Mouse (Mus musculus): ENCODE results near the gene Pdk1. TPM values are rescaled to one million over a fixed set of nuclear protein-coding genes. Genes with fewer than 3 reads are reported as not detected.
"Not testable (repeated sequence)": the region's sequence is repeated elsewhere in the genome, so short reads cannot be mapped to it uniquely, and the experiment has no call there.

The Pdk1 gene
- total RNA-seq, 1 experiment from 2014 or later = 108 TPM

- ATAC-seq (replicated peaks in 1 of 2; ENCODE audit: insufficient read depth in 1 of 2, low FRiP score in 2 of 2, low TSS enrichment in 1 of 2, low read depth in 1 of 2, poor library complexity in 2 of 2, severe bottlenecking in 2 of 2) = no peak
These were observed 32.1 kb downstream of the Pdk1 start for GRCm38 (mm10) chr2:71905154-71905553.

- not testable (repeated sequence) for ATAC-seq (replicated peaks in 1 of 2; ENCODE audit: insufficient read depth in 1 of 2, low FRiP score in 2 of 2, low TSS enrichment in 1 of 2, low read depth in 1 of 2, poor library complexity in 2 of 2, severe bottlenecking in 2 of 2)
These were observed 33.3 kb downstream of the Pdk1 start for GRCm38 (mm10) chr2:71906356-71906755.

DNA sequence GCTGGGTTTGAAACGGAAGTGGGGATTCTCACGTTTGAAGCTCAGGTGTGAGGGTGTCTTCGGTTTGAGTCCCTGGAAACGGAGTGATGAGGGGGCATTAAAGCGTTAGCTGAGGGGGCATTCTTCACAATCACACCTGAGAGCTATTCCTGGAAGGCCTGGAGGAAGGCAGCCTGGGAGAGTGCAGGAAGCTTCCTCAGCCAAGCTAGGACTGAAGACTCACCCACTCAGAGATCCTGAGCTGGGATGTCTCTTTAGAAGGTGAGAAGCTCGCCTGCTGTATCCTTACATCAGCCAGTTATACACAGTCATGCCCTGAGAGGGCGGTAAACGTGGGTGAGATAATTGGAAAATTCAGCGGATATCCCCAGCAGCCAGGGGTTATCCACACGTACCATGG, 40.9 kb downstream of the Pdk1 start:
- no peak for ATAC-seq (replicated peaks in 1 of 2; ENCODE audit: insufficient read depth in 1 of 2, low FRiP score in 2 of 2, low TSS enrichment in 1 of 2, low read depth in 1 of 2, poor library complexity in 2 of 2, severe bottlenecking in 2 of 2)

- peak in 1 of 2 experiments; percentile 32; a peak in 1 of 4 replicates for ATAC-seq (replicated peaks in 1 of 2; ENCODE audit: insufficient read depth in 1 of 2, low FRiP score in 2 of 2, low TSS enrichment in 1 of 2, low read depth in 1 of 2, poor library complexity in 2 of 2, severe bottlenecking in 2 of 2)
These were observed 46.2 kb downstream of the Pdk1 start for GRCm38 (mm10) chr2:71919227-71919647.

GRCm38 (mm10) chr2:71924931-71925330, 51.9 kb downstream of the Pdk1 start:
- not testable (repeated sequence) for ATAC-seq (replicated peaks in 1 of 2; ENCODE audit: insufficient read depth in 1 of 2, low FRiP score in 2 of 2, low TSS enrichment in 1 of 2, low read depth in 1 of 2, poor library complexity in 2 of 2, severe bottlenecking in 2 of 2)

DNA sequence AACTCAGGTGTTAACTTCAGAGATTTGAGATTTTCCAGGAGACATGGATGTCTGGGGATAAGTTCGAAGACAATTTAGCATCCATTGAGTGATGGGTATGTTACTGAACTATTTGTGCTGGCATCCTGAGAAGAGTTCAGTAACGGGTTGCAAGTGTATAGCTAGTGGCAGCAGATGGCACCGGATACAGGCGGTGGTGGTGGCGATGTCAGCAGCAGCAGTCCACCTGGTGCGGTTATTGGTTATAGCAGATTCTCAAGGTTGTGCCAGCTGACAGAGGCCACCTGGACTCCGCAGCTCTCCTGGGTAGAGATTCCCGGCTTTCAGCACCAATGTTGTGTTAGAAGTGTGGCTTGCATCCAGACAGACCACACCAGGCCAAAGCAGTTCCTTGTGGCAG, 61.0 kb downstream of the Pdk1 start:
- no peak for ATAC-seq (replicated peaks in 1 of 2; ENCODE audit: insufficient read depth in 1 of 2, low FRiP score in 2 of 2, low TSS enrichment in 1 of 2, low read depth in 1 of 2, poor library complexity in 2 of 2, severe bottlenecking in 2 of 2)

DNA sequence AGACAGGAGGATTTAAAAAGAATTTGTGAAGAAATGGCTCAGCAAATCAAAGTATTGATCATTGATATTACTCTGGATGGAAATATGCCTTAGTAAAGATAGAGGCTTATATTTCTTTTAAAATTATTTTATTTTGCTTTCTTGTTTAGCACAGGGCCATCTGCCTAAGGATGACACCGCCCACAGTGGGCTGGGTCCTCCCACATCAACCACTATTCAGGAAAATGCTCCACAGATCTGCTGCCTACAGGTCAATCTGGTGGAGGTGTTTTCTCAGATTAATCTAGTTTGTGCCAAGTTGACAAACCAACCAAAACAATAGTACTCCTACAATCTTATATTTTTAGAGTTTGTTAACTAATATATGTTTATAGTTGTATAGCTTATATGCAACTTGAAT, 63.7 kb downstream of the Pdk1 start:
- ATAC-seq (replicated peaks in 1 of 2; ENCODE audit: insufficient read depth in 1 of 2, low FRiP score in 2 of 2, low TSS enrichment in 1 of 2, low read depth in 1 of 2, poor library complexity in 2 of 2, severe bottlenecking in 2 of 2) = no peak

GRCm38 (mm10) chr2:71937649-71938308, 64.8 kb downstream of the Pdk1 start:
- no peak for ATAC-seq (replicated peaks in 1 of 2; ENCODE audit: insufficient read depth in 1 of 2, low FRiP score in 2 of 2, low TSS enrichment in 1 of 2, low read depth in 1 of 2, poor library complexity in 2 of 2, severe bottlenecking in 2 of 2)

GRCm38 (mm10) chr2:71938716-71939393, 65.8 kb downstream of the Pdk1 start:
- no peak for ATAC-seq (replicated peaks in 1 of 2; ENCODE audit: insufficient read depth in 1 of 2, low FRiP score in 2 of 2, low TSS enrichment in 1 of 2, low read depth in 1 of 2, poor library complexity in 2 of 2, severe bottlenecking in 2 of 2)

DNA sequence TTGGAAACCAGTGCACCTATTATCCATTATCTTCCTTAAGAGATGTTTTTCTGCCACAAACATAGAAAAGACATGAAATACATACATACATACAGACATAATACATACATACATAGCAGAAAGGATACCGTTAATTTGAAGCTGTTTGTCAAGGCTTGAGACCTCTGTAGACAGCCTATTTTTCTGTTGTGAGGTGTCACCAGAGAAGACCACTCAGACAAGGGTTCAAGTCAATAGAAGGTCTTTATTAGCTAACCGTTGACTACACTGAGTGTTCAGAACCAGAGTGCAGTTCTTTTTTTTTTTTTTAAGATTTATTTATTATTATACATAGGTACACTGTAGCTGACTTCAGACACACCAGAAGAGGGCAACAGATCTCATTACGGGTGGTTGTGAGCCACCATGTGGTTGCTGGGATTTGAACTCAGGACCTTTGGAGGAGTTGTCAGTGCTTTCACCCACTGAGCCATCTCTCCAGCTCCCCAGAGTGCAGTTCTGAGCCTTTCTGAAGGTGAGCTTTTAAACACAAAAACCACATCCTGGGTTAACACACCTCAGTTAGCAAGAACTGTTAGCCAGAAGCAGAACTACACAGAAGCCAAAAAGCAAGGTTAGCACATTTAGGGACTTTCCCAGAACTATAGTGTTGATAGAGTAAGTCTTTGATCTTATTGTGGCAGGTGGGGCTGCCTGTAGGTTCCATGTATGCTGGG, 68.1 kb downstream of the Pdk1 start:
- no peak for ATAC-seq (replicated peaks in 1 of 2; ENCODE audit: insufficient read depth in 1 of 2, low FRiP score in 2 of 2, low TSS enrichment in 1 of 2, low read depth in 1 of 2, poor library complexity in 2 of 2, severe bottlenecking in 2 of 2)

DNA sequence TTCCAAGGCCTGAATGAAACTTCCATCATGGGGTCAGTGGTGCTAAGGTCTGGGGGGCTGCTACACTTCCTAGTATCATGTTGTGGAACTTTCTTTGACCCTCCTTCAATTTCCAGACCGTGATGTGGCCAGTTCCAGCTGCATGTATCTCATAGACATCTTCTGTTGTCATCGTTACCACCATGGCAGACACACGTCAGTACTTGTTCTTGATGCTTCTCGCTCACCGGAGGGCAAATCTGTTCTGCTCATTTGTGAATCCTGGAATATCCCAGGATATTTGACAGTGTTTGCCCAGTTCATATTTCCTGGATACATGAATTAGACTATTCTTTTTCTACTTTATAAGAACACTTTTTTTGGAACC, 68.7 kb downstream of the Pdk1 start:
- no peak for ATAC-seq (replicated peaks in 1 of 2; ENCODE audit: insufficient read depth in 1 of 2, low FRiP score in 2 of 2, low TSS enrichment in 1 of 2, low read depth in 1 of 2, poor library complexity in 2 of 2, severe bottlenecking in 2 of 2)

- ATAC-seq (replicated peaks in 1 of 2; ENCODE audit: insufficient read depth in 1 of 2, low FRiP score in 2 of 2, low TSS enrichment in 1 of 2, low read depth in 1 of 2, poor library complexity in 2 of 2, severe bottlenecking in 2 of 2) = no peak
These were observed 78.2 kb downstream of the Pdk1 start for GRCm38 (mm10) chr2:71951212-71951611.

Other genes with a start within 250 kb of the Pdk1 start
- gene Itga6, start 127.6 kb upstream of the Pdk1 start, total RNA-seq (2017) = 84.7 and 89.4 TPM in 2 replicates
- 3.0 and 6.4 TPM in 2 replicates for gene Rapgef4, start 108.0 kb downstream of the Pdk1 start, total RNA-seq (2017)